Mouse (Mus musculus) olfactory bulb, adult 2 months (tissue): ENCODE results near the gene Armcx3. TPM values are rescaled to one million over a fixed set of nuclear protein-coding genes. Genes with fewer than 3 reads are reported as not detected.
A peak's percentile ranks its signal among the peaks of the same experiment; 100 is the strongest.
"Not testable (repeated sequence)": the region's sequence is repeated elsewhere in the genome, so short reads cannot be mapped to it uniquely, and the experiment has no call there.

ENCODE experiments used
- H3K27ac ChIP-seq: fragments of 200-500 bp; 2 replicates; pipeline ENCODE4 v1.5.1; 2012; ENCODE audit warnings: low read depth, low read length; ENCODE audit not compliant: insufficient read depth
- H3K4me1 ChIP-seq: fragments of 200-500 bp; 2 replicates; pipeline ENCODE4 v1.6.1; 2012; ENCODE audit warnings: low read length; ENCODE audit not compliant: control insufficient read depth, insufficient read depth
- H3K4me3 ChIP-seq: fragments of 200-500 bp; 2 replicates; pipeline ENCODE4 v1.5.1; 2012; ENCODE audit warnings: mild to moderate bottlenecking, low read depth, low read length, moderate library complexity; ENCODE audit not compliant: insufficient read depth
- CTCF ChIP-seq: fragments of 200-500 bp; IDR thresholded peaks from 2 replicates; pipeline ENCODE4 v1.5.1; 2012; ENCODE audit warnings: low read depth, mild to moderate bottlenecking, low read length, moderate library complexity; ENCODE audit not compliant: insufficient read depth
- POLR2A ChIP-seq: fragments of 200-500 bp; IDR thresholded peaks from 2 replicates; pipeline ENCODE4 v1.6.1; 2012; ENCODE audit warnings: mild to moderate bottlenecking, low read depth, low read length, moderate library complexity; ENCODE audit not compliant: insufficient read depth
- WGBS: fragments of 180-500 bp; shearing (Covaris S2); methylation state at CpG from one replicate; pipeline ENCODE4 v1.1.7; 2018; 5-methylcytosine and 5-hydroxymethylcytosine counted together
- polyA plus RNA-seq: library from polyadenylated mRNA; stranded (reverse); fragments of >200 nt; gene quantifications from 2 replicates; pipeline ENCODE4 v1.2.4, GENCODE M21; 2012; ENCODE audit warnings: low replicate concordance; ENCODE audit not compliant: missing spikeins, insufficient read depth, insufficient read length

The Armcx3 gene
- polyA plus RNA-seq: not detected in 2 replicates

GRCm38 (mm10) chrX:134756434-134757292 lies at the start of gene Armcx3:
Gene Armcx3 (plus strand): TSS chrX:134756595.
- peak within 1 kb of the TSS; percentile 89 for H3K4me3 ChIP-seq
- H3K4me1 ChIP-seq: no peaks in the 10 kb centered on the region
- TF ChIP-seq POLR2A: no peak
- no peak for TF ChIP-seq CTCF
- WGBS: 18% methylated on average over 46 of the region's 46 CpGs
- no peak within 1 kb of the TSS for H3K27ac ChIP-seq

DNA sequence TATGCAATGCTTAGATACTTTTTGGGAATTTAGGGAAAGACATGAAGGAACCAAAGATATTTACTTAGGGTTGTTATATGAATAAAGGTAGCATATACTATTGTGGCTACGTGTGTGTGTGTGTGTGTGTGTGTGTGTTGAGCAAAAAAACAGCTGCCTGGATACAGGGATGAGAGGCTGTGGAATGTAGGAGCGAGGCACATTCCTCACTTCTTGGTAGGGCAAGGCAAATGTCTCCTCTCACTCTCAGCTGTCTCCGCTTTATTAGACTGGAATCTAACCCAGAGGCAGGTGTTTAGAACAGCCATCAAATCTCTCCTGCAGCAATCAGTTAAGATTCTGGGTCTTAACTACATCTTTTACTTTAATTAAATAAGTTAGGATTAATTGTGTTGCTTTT lies 39.5 kb upstream of the Armcx3 start:
- 57% methylated on average over 3 of the region's 3 CpGs for WGBS
- Histone ChIP-seq H3K27ac (no peak overlapping the region), H3K4me3 (no peak overlapping the region), H3K4me1 (no peaks in the 10 kb centered on the region)
- TF ChIP-seq CTCF (no peak), POLR2A (no peak)

DNA sequence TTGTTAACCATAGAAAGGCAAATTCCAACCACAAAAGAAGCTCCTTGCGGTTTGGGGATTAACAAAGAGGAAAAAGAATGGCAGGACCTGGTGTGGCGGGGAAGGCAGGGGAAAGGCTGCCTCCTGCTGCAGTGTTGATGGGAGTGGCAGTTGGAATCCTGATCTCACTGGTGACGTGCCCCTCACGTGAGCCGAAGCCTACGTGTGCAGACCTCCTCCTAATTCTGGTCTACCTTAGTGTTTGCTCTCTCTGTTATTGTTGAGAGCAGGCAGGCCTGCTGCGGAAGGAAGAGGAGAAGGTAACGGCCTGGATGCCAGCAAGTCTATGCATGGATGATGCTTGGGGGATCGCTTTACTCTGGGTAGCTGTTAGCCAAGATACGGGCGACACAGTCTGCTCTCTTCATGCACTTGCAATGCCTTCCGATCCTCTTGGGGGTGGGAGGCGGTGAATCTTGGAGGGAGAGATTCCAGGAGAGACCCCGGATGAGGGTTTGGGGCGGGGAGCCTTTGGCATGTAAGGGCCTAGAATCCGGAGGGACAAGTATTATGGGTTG lies 38.6 kb upstream of the Armcx3 start, which contains the start of gene Armcx1:
Gene Armcx1, plus strand, starts transcription at position 212 of the 557 bp plus-strand sequence.
- H3K4me3 ChIP-seq: peak within 1 kb of the TSS; percentile 86
- WGBS: 15% methylated on average over 16 of the region's 16 CpGs
- H3K4me1 ChIP-seq: no peaks in the 10 kb centered on the region
- TF ChIP-seq POLR2A (peak; percentile 54; the same call in 1 of the 2 replicates), CTCF (no peak)
- H3K27ac ChIP-seq: peak within 1 kb of the TSS; percentile 96

GRCm38 (mm10) chrX:134718524-134718923 lies 37.9 kb upstream of the Armcx3 start:
- TF ChIP-seq CTCF (no peak), POLR2A (no peak)
- no peaks in the 10 kb centered on the region for H3K4me1 ChIP-seq
- H3K4me3 ChIP-seq: peak overlapping the region; percentile 86
- H3K27ac ChIP-seq: peak overlapping the region; percentile 96
- WGBS: 14% methylated on average over 14 of the region's 14 CpGs

GRCm38 (mm10) chrX:134723762-134724161 lies 32.6 kb upstream of the Armcx3 start:
- not testable (repeated sequence) for H3K4me3 ChIP-seq, H3K4me1 ChIP-seq, H3K27ac ChIP-seq
- 46% methylated on average over 2 of the region's 2 CpGs for WGBS

DNA sequence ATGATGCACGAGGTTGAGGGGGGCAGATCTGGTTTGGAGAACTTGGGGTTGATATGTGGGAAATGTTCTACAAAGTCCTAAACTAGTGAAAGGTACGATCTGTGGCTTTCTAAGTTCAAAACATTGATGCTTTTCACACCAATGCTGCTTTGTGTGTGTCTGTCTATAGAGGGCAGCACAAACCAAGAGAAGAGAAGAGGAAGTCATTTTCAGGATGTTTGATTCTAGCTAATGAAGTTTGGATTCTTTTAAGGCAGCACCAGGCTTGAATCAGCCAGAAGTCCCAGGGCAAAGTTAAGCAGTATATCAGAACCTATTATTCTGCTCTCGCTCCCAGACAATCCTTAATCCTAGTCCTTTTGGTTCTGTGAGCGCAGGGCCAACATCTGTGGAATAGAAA lies 26.6 kb upstream of the Armcx3 start:
- H3K4me1 ChIP-seq: no peaks in the 10 kb centered on the region
- 27% methylated on average over 4 of the region's 4 CpGs for WGBS
- H3K27ac ChIP-seq: no peak overlapping the region
- TF ChIP-seq POLR2A: no peak
- TF ChIP-seq CTCF: no peak
- H3K4me3 ChIP-seq: no peak overlapping the region

DNA sequence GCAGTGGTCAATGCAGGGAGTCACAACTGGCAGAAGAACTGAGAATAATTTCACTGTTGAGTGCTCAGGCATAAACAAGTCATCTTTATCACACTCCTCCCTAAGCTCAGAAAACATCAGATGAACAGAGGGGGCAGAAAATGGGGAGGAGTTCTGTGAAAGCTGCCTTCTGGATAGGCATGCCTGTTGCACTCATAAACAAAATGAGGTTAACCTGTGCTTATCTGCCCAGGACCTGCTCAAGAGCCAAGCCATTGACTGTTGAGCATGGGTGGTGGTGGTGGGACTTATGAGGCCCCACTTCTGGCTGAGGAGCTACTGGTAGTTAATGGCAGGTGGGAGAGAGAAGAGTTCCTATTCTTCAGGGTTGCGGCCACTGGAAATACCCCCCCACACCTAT lies 18.6 kb upstream of the Armcx3 start:
- H3K27ac ChIP-seq: no peak overlapping the region
- TF ChIP-seq POLR2A (no peak), CTCF (no peak)
- 100% methylated on average over 1 of the region's 1 CpGs for WGBS
- no peaks in the 10 kb centered on the region for H3K4me1 ChIP-seq
- H3K4me3 ChIP-seq: no peak overlapping the region

GRCm38 (mm10) chrX:134739160-134739559 lies 17.2 kb upstream of the Armcx3 start:
- TF ChIP-seq CTCF: no peak
- no peak for TF ChIP-seq POLR2A
- no peaks in the 10 kb centered on the region for H3K4me1 ChIP-seq
- no peak overlapping the region for H3K4me3 ChIP-seq
- H3K27ac ChIP-seq: no peak overlapping the region
- WGBS: 78% methylated on average over 4 of the region's 4 CpGs

GRCm38 (mm10) chrX:134741862-134742261 lies 14.5 kb upstream of the Armcx3 start:
- H3K27ac ChIP-seq: no peak overlapping the region
- no peaks in the 10 kb centered on the region for H3K4me1 ChIP-seq
- 82% methylated on average over 5 of the region's 5 CpGs for WGBS
- H3K4me3 ChIP-seq: no peak overlapping the region
- TF ChIP-seq POLR2A (no peak), CTCF (no peak)
